Mouse (Mus musculus): Measurements from ENCODE around the gene Gca.

The Gca gene

DNA sequence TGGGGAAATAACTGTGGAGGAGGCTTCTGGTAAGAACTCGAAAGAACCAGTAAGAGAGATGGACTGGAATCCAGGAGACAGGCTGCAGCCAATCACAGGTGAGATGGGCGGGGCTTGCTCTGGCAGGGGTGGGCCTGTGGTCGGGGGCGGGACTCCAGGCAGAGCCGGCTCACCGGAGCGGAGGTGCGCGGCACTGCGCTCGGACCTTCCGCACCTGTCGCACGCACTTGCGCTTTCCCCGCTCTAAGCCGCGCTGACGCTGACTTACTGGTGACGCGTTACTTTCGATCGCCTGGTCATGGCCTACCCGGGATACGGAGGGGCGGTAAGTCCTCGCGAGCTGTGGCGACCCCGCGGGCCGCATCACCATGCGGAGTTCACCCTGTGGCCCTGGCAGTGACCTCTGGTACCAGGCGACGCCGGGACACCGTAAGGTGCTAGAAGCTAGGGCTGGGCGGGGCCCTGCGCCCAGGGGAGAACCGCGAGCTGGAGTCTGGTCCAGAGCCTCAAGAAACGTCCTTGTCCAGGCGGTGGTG, at the start of gene Gca:
Gene Gca (plus strand): TSS at position 151 of the 536 bp plus-strand sequence.
- ATAC-seq (ENCODE audit: insufficient number of reproducible peaks, low FRiP score, low TSS enrichment) = peak; percentile 97

DNA sequence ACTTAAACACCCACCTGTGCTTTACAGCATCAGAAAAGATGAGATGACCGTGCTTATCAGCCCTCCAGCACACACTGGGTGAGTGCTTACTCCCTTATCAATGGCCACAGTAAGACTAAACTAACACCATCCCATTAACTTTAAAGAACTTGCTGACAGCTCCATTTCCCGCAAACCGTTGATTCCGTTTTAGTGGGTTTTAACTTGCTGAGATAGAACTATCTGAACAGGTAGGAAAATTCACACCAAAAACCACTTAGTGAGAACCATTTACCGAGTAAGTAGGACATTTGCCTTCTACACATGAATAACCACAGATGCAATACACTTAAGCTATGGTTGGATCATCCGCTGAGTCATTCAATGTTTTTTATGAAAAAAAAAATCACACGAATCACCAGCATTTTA, 45.1 kb upstream of the Gca start:
- no peak for ATAC-seq (ENCODE audit: insufficient number of reproducible peaks, low FRiP score, low TSS enrichment)

DNA sequence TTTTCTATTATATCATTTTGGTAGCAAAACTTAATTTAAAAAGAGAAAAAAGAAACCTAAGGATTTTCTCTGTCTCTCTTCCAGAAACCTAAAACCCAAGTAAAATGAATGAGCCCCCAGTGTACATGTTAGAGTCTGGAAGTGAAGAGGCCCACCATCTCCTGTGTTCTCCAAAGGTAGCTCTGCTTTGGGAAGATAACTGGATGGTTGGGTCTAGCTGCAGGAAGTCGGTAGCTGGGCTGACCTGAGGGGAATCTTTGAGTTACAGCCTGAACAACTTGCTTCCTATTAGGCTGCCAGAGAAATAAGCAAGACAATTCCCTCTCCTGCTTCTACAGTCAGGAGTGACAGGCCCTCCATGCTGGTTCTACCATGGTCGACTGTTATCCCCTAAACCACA, 44.4 kb upstream of the Gca start:
- ATAC-seq (ENCODE audit: insufficient number of reproducible peaks, low FRiP score, low TSS enrichment) = no peak

DNA sequence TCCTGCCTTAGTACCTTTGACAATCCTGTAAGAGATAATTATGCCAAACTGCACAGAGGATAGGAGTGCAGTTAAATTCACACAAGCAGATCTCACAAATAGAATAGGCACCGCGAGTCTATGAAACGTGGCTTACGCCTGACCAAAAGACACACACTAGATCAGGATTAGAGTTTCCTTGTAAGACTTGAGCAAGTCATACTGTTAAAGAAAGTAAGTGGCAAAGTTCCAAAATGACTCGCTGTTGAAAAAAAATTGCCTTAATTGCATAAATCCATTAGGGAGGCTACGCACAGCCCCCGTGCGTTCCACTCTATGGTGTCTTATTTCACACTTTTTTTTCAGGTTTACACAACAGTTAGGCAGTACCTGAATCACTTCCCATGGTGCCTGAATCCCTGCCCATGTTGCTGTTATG, 41.1 kb upstream of the Gca start:
- no peak for ATAC-seq (ENCODE audit: insufficient number of reproducible peaks, low FRiP score, low TSS enrichment)

DNA sequence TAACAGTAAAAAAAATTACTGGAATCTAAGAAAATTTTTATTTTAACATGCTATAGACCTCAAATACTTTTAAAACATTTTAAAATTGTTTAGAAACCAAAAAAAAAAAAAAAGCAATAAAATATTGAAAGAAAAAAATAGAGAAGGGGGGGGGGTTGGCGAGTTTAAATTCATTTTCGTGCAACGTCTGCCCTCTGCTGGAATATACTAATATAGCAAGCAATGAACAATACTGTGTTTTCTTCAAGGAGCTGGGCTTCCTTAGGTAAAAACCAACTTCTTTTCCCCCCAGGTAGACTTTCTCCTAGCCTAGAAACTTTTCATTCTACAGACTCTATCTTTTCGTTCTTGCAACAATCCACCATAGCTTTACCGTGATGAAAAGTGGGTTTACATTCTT, 36.4 kb upstream of the Gca start:
- ATAC-seq (ENCODE audit: insufficient number of reproducible peaks, low FRiP score, low TSS enrichment) = 0 out of 2 replicates have a peak, but pooled peaks have one; percentile 15

DNA sequence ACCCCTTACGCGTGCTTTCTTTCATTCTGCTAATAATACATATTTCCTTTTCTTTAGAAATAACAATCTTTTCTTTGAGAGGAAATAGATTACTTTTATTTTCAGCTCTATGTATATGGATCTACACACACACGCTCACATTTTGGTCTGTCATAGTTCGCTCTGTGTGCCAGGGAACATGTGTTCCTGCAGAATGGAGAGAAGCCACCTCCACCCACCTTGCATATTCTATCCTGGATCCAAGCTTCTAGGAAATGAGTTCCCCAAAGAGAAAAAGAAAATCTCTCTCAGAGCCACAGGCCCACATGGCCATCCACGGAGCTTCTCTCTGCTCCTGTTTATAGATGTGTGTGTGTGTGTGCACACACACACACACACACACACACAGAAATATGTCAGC, 35.7 kb upstream of the Gca start:
- no peak for ATAC-seq (ENCODE audit: insufficient number of reproducible peaks, low FRiP score, low TSS enrichment)

DNA sequence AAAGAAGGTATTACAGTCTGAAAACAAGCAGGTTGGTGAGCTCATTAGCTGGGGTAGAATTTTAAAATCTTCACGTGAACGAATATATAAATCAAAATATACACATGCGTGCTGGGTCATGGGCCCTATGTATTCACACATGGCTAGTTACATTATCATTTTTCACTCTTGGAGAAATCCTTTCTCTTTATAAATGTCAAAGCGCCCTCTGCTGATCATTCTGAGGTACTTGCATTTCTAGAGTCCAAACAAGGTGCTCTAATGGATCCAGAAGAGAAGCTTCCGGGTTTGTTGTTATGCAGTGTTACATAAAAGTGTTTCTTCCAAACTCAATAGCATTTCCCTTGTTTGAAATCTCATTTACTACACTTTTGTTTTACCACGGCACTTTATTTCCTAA, 33.6 kb upstream of the Gca start:
- 0 out of 2 replicates have a peak, but pooled peaks have one; percentile 33 for ATAC-seq (ENCODE audit: insufficient number of reproducible peaks, low FRiP score, low TSS enrichment)

DNA sequence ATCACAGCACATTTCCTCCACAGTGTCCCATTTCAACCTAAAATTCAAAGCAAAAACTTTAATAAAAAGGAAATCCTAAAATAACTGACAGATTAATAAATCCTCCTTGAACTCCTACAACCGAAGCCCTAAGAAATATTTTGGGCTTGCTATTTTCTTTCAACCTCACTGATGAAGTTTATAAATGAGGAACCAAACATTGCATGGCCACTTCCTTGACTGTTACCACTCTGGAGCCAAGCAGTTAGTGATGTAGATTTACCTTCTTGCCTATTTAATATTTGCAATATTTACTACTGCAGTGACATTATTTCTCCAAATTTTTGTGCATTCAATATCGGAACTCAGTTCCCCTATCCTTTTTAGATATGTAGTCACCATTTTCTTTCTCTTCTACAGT, 24.2 kb upstream of the Gca start:
- ATAC-seq (ENCODE audit: insufficient number of reproducible peaks, low FRiP score, low TSS enrichment) = no peak

DNA sequence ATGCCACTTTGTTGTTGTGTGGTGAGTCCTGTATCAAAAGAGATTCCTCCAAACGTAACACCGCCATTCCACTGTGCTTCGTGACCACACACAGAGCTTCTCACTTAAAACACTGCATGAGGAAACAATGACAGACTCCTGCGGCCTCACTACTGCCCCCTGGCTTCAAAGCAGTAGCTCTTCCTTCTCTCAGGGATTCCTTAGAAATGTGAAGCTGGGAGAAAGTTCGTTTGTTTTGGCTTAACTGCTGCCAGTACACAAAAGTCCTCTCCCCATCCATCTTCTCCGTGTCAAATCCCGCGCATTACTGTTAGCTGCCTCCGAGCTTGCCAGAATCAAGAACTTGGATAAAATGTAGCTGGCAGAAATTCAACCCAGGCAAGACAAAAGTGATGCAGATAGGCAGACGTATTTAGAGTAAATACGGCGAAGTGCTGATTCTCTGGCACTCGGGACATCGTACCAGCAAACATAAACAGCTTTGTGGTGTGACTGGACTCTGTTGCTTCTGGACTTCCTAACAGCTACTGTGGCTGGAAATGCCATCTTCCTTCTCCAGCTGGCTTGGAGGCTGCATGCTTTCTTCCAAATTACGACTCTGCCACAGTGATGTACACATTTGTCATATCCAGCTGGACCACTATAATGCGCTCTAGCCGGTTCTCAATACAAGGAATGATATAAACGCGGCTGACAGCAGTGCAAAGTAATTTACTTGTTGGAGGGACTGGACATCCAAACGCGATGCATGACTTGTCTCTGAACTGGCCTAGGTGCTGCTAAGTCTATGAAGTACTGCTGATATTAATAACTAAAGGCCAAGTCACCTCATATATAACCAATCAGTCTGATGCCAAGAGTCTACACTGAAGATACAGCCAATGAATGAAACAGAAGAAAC, 20.4 kb upstream of the Gca start:
- no peak; the same call in 1 of the 2 replicates for ATAC-seq (ENCODE audit: insufficient number of reproducible peaks, low FRiP score, low TSS enrichment)

DNA sequence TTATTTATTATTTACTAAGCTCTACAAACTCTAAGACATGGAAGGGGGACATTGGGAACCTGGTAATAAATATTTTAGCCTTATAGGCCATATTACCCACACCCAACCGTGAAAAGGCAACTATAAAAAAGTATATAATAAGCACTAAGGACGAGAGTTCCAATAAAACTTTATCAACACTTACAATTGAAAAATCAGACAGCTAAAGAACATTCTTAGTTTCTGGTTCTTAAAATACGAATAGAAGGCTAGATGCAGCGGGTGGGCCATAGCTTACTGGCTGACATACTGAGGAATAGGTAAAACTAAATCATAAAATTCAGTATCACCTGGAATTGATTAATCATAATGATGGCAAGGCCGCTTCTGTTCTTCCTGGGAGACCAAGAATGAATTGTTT, 19.2 kb upstream of the Gca start:
- no peak for ATAC-seq (ENCODE audit: insufficient number of reproducible peaks, low FRiP score, low TSS enrichment)

DNA sequence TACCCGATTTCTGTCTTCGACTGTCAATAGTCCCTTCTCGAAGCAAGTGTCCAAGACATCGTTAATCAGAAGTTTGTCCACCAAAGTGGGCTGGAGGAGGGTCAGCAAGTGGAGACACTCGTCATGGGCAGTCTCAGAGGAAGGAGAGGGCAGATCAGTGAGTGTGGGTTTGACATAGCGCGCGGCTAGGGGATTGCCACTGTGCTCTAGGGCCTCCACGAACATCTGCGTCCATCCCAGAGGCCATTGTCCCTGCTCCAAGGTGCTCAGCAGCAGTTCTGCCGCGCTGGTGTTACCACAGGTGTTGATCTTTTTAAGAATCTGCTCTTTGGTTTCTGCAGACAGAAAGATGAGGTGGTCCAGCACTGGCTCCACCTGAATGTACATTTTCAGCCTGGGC, 18.6 kb upstream of the Gca start:
- no peak for ATAC-seq (ENCODE audit: insufficient number of reproducible peaks, low FRiP score, low TSS enrichment)

DNA sequence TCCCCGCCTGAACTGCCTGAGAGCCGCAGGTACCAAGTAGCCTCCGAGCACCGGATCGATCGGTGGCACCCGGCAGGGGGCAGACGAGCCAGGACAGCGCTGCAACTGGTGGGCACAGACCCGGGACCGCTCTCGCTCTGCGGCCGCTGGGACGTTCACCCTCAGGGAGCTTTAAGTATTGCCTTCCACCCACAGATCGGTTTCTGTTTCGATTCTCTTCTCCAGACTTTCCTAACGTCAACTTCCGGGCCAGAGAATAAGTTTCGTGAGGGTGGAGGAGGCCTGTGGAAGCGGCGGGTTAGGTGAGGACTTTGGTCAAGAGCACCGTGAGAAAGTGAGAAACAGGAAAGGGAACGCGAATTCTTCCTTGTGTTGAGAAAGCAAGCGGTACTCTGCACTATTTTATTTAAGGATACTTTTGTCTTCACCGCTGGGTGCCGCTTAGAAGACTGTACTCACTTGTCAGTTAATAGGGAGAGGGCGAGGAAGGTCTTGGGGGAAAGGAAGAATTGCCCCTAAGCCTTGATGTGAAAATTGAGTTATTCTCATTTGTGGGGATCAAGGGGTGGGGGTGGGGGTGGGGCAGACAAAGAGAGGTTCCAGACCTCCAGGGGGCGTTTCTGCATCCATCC, 18.0 kb upstream of the Gca start, which contains the start of gene Ifih1:
Gene Ifih1 (minus strand): TSS at position 242 of the 632 bp plus-strand sequence.
- peak; percentile 46; the same call in 1 of the 2 replicates for ATAC-seq (ENCODE audit: insufficient number of reproducible peaks, low FRiP score, low TSS enrichment)

DNA sequence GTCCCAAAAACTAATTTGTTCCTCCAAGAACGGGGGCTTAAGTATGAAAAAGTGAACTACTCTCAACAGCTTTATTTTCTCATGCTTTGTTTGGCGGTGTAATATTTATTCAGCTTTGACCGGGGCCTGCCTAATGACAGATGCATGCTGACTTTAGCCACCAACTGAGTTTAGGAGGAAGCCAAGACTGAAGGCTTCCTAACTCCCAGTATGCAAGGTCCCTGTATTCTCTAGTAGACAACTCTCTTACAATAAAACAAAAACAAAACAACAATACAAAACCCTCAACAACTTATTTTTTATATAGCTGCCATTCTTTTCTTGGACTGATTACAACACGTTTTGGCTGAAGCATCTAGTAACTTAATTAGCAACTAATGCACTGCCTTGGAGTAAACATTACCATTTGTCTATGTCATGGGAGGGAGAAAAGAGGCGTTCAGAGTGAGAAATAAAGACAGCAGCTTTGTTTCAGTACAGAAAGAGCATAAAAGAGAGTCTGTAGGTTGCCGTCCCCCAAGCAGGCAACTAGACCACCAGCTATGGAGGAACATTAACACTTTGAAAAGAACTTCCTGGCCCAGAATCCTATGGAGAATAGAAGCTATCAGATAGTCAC, 17.3 kb upstream of the Gca start:
- no peak for ATAC-seq (ENCODE audit: insufficient number of reproducible peaks, low FRiP score, low TSS enrichment)

DNA sequence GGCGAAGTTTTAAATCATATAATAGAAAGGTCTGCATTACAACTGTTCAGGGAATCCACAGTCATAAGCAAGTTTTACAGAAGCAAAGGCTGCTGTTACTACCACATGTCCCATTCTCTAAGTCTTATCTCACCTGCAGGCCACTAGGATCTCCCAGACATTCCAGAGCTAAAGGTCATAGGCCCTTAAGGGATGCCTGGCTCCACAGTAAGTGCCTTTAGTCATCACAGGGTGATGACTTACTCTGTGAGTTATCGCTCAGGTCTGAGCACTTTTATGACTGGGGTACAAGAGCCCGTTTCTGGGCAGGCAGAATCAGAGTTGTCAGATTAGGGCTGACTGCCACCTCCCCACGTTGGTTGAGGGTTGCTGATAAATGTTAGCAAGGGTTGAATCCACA, 12.2 kb upstream of the Gca start:
- ATAC-seq (ENCODE audit: insufficient number of reproducible peaks, low FRiP score, low TSS enrichment) = no peak

DNA sequence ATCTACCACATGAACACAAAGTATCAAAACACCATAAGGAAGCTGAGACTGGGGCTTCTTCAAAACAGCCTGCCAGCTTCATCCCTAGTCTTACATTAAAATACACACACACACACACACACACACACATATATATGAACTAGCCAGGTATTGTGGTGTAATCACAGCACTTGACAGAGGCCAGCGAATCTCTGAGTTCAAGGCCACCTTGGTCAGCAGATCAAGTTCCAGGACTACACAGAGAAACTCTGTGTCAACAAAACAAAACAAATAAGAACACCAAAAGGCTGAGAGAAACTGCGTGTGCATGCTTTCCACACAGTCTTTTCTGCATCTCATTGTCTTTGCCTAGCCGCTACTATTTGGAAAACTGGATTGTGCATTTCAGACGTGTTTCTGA, 11.6 kb upstream of the Gca start:
- ATAC-seq (ENCODE audit: insufficient number of reproducible peaks, low FRiP score, low TSS enrichment) = no peak

DNA sequence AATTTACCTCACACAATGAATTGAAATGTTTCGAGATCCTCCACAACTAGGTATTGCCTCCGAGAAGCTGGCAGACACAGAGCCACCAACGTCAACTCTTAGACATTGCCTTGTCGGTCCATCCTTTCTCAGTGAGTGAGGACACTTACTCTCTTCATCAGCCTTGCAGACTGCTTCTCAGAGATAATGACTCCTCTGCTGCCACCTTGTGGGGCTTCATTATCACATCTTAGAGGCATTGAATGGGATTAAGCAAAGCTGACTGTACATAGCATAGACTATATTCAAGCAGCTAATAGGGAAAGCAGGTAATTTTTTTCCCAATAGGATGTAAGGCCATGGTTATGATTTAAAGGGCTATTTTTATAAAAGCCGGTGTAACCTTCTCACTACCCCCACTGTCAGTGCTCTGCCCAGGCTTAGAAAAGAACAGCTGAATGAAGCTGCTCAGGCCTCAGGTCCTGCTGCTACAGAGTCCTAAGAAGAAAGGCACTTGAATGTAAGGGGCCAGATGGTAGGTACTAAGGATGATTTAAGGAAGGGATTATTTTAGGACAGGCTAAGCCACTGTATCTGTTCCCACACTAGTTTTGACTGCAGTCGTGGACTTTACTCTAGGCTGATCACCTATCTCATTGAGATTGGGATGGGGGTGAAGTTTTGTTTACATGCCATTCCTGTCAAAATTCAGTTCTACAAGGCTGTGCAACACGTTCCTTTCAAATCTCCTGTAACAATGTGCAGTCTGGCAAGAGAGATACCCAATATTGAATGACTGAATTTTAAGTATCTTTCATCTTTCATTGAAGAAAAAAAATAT, 9.4 kb upstream of the Gca start:
- ATAC-seq (ENCODE audit: insufficient number of reproducible peaks, low FRiP score, low TSS enrichment) = peak; percentile 93

DNA sequence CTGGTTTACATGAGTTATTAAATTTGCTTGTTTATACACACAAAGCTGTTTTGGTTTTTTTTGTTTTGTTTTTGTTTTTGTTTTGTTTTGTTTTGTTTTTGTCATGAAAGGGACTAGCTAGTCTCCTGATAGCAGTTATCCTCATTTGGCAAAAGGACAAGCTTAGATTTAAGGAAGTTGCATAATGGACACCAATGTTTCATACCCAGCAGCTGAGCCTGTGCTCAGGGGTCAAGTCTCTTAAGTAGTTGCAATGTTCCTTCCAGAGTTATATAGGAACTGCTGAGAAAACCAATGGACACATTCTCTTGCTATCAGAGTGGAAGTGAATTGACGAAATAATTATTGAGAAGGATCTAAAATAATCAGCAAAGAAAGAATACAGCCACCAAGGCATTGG, 8.0 kb upstream of the Gca start:
- ATAC-seq (ENCODE audit: insufficient number of reproducible peaks, low FRiP score, low TSS enrichment) = no peak

DNA sequence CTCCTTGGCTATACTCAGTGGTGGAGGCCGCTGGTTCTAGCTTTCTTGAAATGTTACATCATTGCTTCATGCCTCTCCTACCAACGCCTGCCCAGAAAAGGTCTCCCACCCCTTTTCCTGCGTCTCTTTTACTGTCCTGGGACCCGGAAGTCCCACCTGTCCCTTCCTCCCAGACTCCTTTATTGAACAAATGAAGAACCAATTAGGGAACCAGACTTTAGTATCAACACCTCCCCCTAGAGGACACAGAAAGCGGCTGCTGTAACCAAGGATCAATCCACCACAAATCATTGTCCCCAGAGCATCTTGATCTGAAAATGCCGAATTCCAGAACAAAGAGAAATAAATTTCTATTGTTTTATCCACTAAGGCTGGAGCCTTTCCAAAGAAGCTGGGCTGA, 3.5 kb upstream of the Gca start:
- no peak for ATAC-seq (ENCODE audit: insufficient number of reproducible peaks, low FRiP score, low TSS enrichment)

DNA sequence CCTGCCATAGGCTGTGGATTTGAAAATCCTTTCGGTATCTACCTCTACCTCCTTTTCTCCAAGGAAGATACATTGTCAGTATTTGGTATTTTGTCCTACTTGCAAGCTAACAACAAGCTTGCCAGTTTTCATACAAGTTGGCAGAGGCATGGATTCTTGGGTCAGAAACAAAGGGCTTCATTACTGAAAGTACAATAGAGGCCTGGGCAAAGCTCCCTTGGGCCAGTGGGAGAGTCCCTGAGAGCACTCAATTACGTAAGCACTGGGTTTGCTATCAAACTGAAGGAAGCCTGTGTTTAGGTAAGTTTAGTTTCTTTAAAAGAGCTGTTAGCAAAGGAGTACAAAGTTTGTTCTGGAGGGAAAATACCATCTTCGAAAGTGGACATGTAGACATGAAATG, 1.5 kb upstream of the Gca start:
- ATAC-seq (ENCODE audit: insufficient number of reproducible peaks, low FRiP score, low TSS enrichment) = no peak

DNA sequence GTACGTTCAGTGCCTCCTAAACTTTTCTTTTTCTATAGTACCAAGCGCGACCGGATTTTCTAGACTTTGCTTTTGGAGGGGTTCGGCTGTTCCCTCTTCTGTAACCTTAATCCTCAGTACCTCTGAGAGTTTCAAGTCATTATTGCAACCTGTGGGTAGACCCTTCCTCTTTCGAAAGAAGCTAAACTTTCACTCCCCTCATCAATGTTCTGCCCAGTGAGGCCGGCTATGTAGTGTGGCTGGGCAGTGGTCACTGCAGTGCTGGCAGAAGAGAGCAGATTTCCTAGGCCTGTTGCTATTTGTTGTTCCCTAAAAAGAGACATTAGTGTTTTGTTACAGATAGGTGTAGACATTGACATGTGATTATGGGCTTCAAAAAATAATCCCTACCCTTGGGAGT, 754 bp downstream of the Gca start:
- no peak for ATAC-seq (ENCODE audit: insufficient number of reproducible peaks, low FRiP score, low TSS enrichment)

Measured in cerebellum, adult (tissue).